Mouse (Mus musculus): Measurements from ENCODE around the gene Fbxo10.
"Not testable (repeated sequence)": the region's sequence is repeated elsewhere in the genome, so short reads cannot be mapped to it uniquely, and the experiment has no call there.

The Fbxo10 gene

GRCm38 (mm10) chr4:45084021-45084894 is at the start of gene Fbxo10:
Gene Fbxo10, minus strand, starts transcription at chr4:45084604.
- DNase-seq (ENCODE audit: extremely low spot score, low read depth, low spot score), result peak; percentile 52

GRCm38 (mm10) chr4:45131021-45131420 is 46.6 kb upstream of the Fbxo10 start:
- no peak for DNase-seq (ENCODE audit: extremely low spot score, low read depth, low spot score)

- DNase-seq (ENCODE audit: extremely low spot score, low read depth, low spot score), result no peak
Measured at GRCm38 (mm10) chr4:45121311-45121710, 36.9 kb upstream of the Fbxo10 start.

GRCm38 (mm10) chr4:45108456-45109110 is 24.2 kb upstream of the Fbxo10 start:
- DNase-seq (ENCODE audit: extremely low spot score, low read depth, low spot score), result no peak

GRCm38 (mm10) chr4:45107601-45108277 is 23.3 kb upstream of the Fbxo10 start, which contains the start of gene Tomm5:
Gene Tomm5, minus strand, starts transcription at chr4:45108114.
- DNase-seq (ENCODE audit: extremely low spot score, low read depth, low spot score), result peak; percentile 74

- DNase-seq (ENCODE audit: extremely low spot score, low read depth, low spot score), result no peak
Measured at GRCm38 (mm10) chr4:45107066-45107465, 22.7 kb upstream of the Fbxo10 start.

GRCm38 (mm10) chr4:45106409-45106808 is 22.0 kb upstream of the Fbxo10 start:
- DNase-seq (ENCODE audit: extremely low spot score, low read depth, low spot score), result no peak

- DNase-seq (ENCODE audit: extremely low spot score, low read depth, low spot score), result peak; percentile 66
Measured at GRCm38 (mm10) chr4:45097198-45097872, 12.9 kb upstream of the Fbxo10 start.

- DNase-seq (ENCODE audit: extremely low spot score, low read depth, low spot score), result peak; percentile 18
Measured at GRCm38 (mm10) chr4:45084895-45085290, 489 bp upstream of the Fbxo10 start.

GRCm38 (mm10) chr4:45083487-45083886 is 917 bp downstream of the Fbxo10 start:
- no peak for DNase-seq (ENCODE audit: extremely low spot score, low read depth, low spot score)

GRCm38 (mm10) chr4:45082951-45083350 is 1.5 kb downstream of the Fbxo10 start:
- no peak for DNase-seq (ENCODE audit: extremely low spot score, low read depth, low spot score)

- not testable (repeated sequence) for DNase-seq (ENCODE audit: extremely low spot score, low read depth, low spot score)
Measured at GRCm38 (mm10) chr4:45081041-45081440, 3.4 kb downstream of the Fbxo10 start.

- no peak for DNase-seq (ENCODE audit: extremely low spot score, low read depth, low spot score)
Measured at GRCm38 (mm10) chr4:45073544-45073943, 10.9 kb downstream of the Fbxo10 start.

- no peak for DNase-seq (ENCODE audit: extremely low spot score, low read depth, low spot score)
Measured at GRCm38 (mm10) chr4:45072261-45072973, 12.0 kb downstream of the Fbxo10 start.

GRCm38 (mm10) chr4:45067742-45068141 is 16.7 kb downstream of the Fbxo10 start:
- no peak for DNase-seq (ENCODE audit: extremely low spot score, low read depth, low spot score)

- no peak for DNase-seq (ENCODE audit: extremely low spot score, low read depth, low spot score)
Measured at GRCm38 (mm10) chr4:45066036-45066730, 18.2 kb downstream of the Fbxo10 start.

- no peak for DNase-seq (ENCODE audit: extremely low spot score, low read depth, low spot score)
Measured at GRCm38 (mm10) chr4:45064577-45064976, 19.8 kb downstream of the Fbxo10 start.

- not testable (repeated sequence) for DNase-seq (ENCODE audit: extremely low spot score, low read depth, low spot score)
Measured at GRCm38 (mm10) chr4:45063836-45064235, 20.6 kb downstream of the Fbxo10 start.

GRCm38 (mm10) chr4:45055451-45055850 is 29.0 kb downstream of the Fbxo10 start:
- no peak for DNase-seq (ENCODE audit: extremely low spot score, low read depth, low spot score)

GRCm38 (mm10) chr4:45054862-45055261 is 29.5 kb downstream of the Fbxo10 start:
- no peak for DNase-seq (ENCODE audit: extremely low spot score, low read depth, low spot score)
